Mouse (Mus musculus): Measurements from ENCODE around the gene Rnf216. TPM values are rescaled to one million over a fixed set of nuclear protein-coding genes. Genes with fewer than 3 reads are reported as not detected.

Gene Rnf216
- polyA plus RNA-seq, 1 experiment: 58.3 TPM

GRCm38 (mm10) chr5:143055501-143056125, 57.2 kb downstream of the Rnf216 start:
- TF ChIP-seq CTCF (IDR thresholded peaks at IDR 0.05; ENCODE audit: control insufficient read depth, insufficient read depth, insufficient replicate concordance, low read depth, low read length) (no peak), POLR2A (IDR thresholded peaks at IDR 0.05; ENCODE audit: control insufficient read depth, low read depth, low read length) (no peak)
- Histone ChIP-seq H3K27me3 (ENCODE audit: control insufficient read depth, insufficient read depth, low read length) (no peaks in the 10 kb centered on the region), H3K4me1 (ENCODE audit: control insufficient read depth, insufficient read depth, low read length) (no peaks in the 10 kb centered on the region; the same call in 1 of the 2 replicates), H3K36me3 (ENCODE audit: control insufficient read depth, insufficient read depth, low read length) (no peaks in the 10 kb centered on the region; the same call in 1 of the 2 replicates), H3K27ac (ENCODE audit: control insufficient read depth, insufficient read depth, low read depth, low read length) (peak overlapping the region; percentile 47; the same call in 1 of the 2 replicates), H3K4me3 (ENCODE audit: control insufficient read depth, low read depth, low read length) (no peak overlapping the region)

GRCm38 (mm10) chr5:143054703-143055102, 58.1 kb downstream of the Rnf216 start:
- Histone ChIP-seq H3K36me3 (ENCODE audit: control insufficient read depth, insufficient read depth, low read length) (no peaks in the 10 kb centered on the region; the same call in 1 of the 2 replicates), H3K4me1 (ENCODE audit: control insufficient read depth, insufficient read depth, low read length) (no peaks in the 10 kb centered on the region; the same call in 1 of the 2 replicates), H3K27ac (ENCODE audit: control insufficient read depth, insufficient read depth, low read depth, low read length) (no peak overlapping the region; the same call in 1 of the 2 replicates), H3K27me3 (ENCODE audit: control insufficient read depth, insufficient read depth, low read length) (no peaks in the 10 kb centered on the region), H3K4me3 (ENCODE audit: control insufficient read depth, low read depth, low read length) (no peak overlapping the region)
- TF ChIP-seq POLR2A (IDR thresholded peaks at IDR 0.05; ENCODE audit: control insufficient read depth, low read depth, low read length): no peak
- no peak for TF ChIP-seq CTCF (IDR thresholded peaks at IDR 0.05; ENCODE audit: control insufficient read depth, insufficient read depth, insufficient replicate concordance, low read depth, low read length)

GRCm38 (mm10) chr5:143053132-143053972, 59.4 kb downstream of the Rnf216 start:
- TF ChIP-seq CTCF (IDR thresholded peaks at IDR 0.05; ENCODE audit: control insufficient read depth, insufficient read depth, insufficient replicate concordance, low read depth, low read length) (no peak), POLR2A (IDR thresholded peaks at IDR 0.05; ENCODE audit: control insufficient read depth, low read depth, low read length) (no peak)
- H3K27ac ChIP-seq (ENCODE audit: control insufficient read depth, insufficient read depth, low read depth, low read length): 0 out of 2 replicates have a peak overlapping the region, but pooled peaks have one; percentile 12

GRCm38 (mm10) chr5:143052677-143053076, 60.1 kb downstream of the Rnf216 start:
- no peak overlapping the region for H3K27ac ChIP-seq (ENCODE audit: control insufficient read depth, insufficient read depth, low read depth, low read length)
- H3K4me1 ChIP-seq (ENCODE audit: control insufficient read depth, insufficient read depth, low read length): no peaks in the 10 kb centered on the region; the same call in 1 of the 2 replicates
- H3K27me3 ChIP-seq (ENCODE audit: control insufficient read depth, insufficient read depth, low read length): no peaks in the 10 kb centered on the region
- no peak for TF ChIP-seq CTCF (IDR thresholded peaks at IDR 0.05; ENCODE audit: control insufficient read depth, insufficient read depth, insufficient replicate concordance, low read depth, low read length)
- no peak for TF ChIP-seq POLR2A (IDR thresholded peaks at IDR 0.05; ENCODE audit: control insufficient read depth, low read depth, low read length)
- H3K4me3 ChIP-seq (ENCODE audit: control insufficient read depth, low read depth, low read length): no peak overlapping the region
- no peaks in the 10 kb centered on the region for H3K36me3 ChIP-seq (ENCODE audit: control insufficient read depth, insufficient read depth, low read length)

More at GRCm38 (mm10) chr5:143053132-143053972, 59.4 kb downstream of the Rnf216 start:
- Histone ChIP-seq H3K36me3 (ENCODE audit: control insufficient read depth, insufficient read depth, low read length) (no peaks in the 10 kb centered on the region), H3K27me3 (ENCODE audit: control insufficient read depth, insufficient read depth, low read length) (no peaks in the 10 kb centered on the region), H3K4me3 (ENCODE audit: control insufficient read depth, low read depth, low read length) (peak overlapping the region; percentile 58; the same call in 1 of the 2 replicates), H3K4me1 (ENCODE audit: control insufficient read depth, insufficient read depth, low read length) (no peaks in the 10 kb centered on the region; the same call in 1 of the 2 replicates)

GRCm38 (mm10) chr5:143051851-143052250, 60.9 kb downstream of the Rnf216 start:
- Histone ChIP-seq H3K4me1 (ENCODE audit: control insufficient read depth, insufficient read depth, low read length) (no peaks in the 10 kb centered on the region; the same call in 1 of the 2 replicates), H3K36me3 (ENCODE audit: control insufficient read depth, insufficient read depth, low read length) (no peaks in the 10 kb centered on the region), H3K27me3 (ENCODE audit: control insufficient read depth, insufficient read depth, low read length) (no peaks in the 10 kb centered on the region), H3K4me3 (ENCODE audit: control insufficient read depth, low read depth, low read length) (no peak overlapping the region), H3K27ac (ENCODE audit: control insufficient read depth, insufficient read depth, low read depth, low read length) (no peak overlapping the region)
- no peak for TF ChIP-seq POLR2A (IDR thresholded peaks at IDR 0.05; ENCODE audit: control insufficient read depth, low read depth, low read length)
- no peak for TF ChIP-seq CTCF (IDR thresholded peaks at IDR 0.05; ENCODE audit: control insufficient read depth, insufficient read depth, insufficient replicate concordance, low read depth, low read length)

GRCm38 (mm10) chr5:143050273-143050672, 62.5 kb downstream of the Rnf216 start:
- Histone ChIP-seq H3K27ac (ENCODE audit: control insufficient read depth, insufficient read depth, low read depth, low read length) (peak overlapping the region; percentile 41), H3K4me1 (ENCODE audit: control insufficient read depth, insufficient read depth, low read length) (no peaks in the 10 kb centered on the region; the same call in 1 of the 2 replicates), H3K27me3 (ENCODE audit: control insufficient read depth, insufficient read depth, low read length) (no peaks in the 10 kb centered on the region), H3K4me3 (ENCODE audit: control insufficient read depth, low read depth, low read length) (no peak overlapping the region), H3K36me3 (ENCODE audit: control insufficient read depth, insufficient read depth, low read length) (no peaks in the 10 kb centered on the region)
- TF ChIP-seq POLR2A (IDR thresholded peaks at IDR 0.05; ENCODE audit: control insufficient read depth, low read depth, low read length): no peak
- no peak for TF ChIP-seq CTCF (IDR thresholded peaks at IDR 0.05; ENCODE audit: control insufficient read depth, insufficient read depth, insufficient replicate concordance, low read depth, low read length)

GRCm38 (mm10) chr5:143049746-143050145, 63.0 kb downstream of the Rnf216 start:
- Histone ChIP-seq H3K4me1 (ENCODE audit: control insufficient read depth, insufficient read depth, low read length) (no peaks in the 10 kb centered on the region; the same call in 1 of the 2 replicates), H3K36me3 (ENCODE audit: control insufficient read depth, insufficient read depth, low read length) (no peaks in the 10 kb centered on the region), H3K27ac (ENCODE audit: control insufficient read depth, insufficient read depth, low read depth, low read length) (no peak overlapping the region), H3K4me3 (ENCODE audit: control insufficient read depth, low read depth, low read length) (no peak overlapping the region), H3K27me3 (ENCODE audit: control insufficient read depth, insufficient read depth, low read length) (no peaks in the 10 kb centered on the region)
- TF ChIP-seq CTCF (IDR thresholded peaks at IDR 0.05; ENCODE audit: control insufficient read depth, insufficient read depth, insufficient replicate concordance, low read depth, low read length) (no peak), POLR2A (IDR thresholded peaks at IDR 0.05; ENCODE audit: control insufficient read depth, low read depth, low read length) (no peak)
